Mouse (Mus musculus) G1E-ER4 (cell line): ENCODE data around the gene Cebpb. TPM values are rescaled to one million over a fixed set of nuclear protein-coding genes. Genes with fewer than 3 reads are reported as not detected.
A peak's percentile ranks its signal among the peaks of the same experiment; 100 is the strongest.

ENCODE experiments used
- GATA1 ChIP-seq: IDR thresholded peaks from one replicate; pipeline ENCODE4 v1.8.0; 2012; ENCODE audit warnings: low read length, inconsistent platforms
- polyA plus RNA-seq: library from polyadenylated mRNA; stranded (reverse); fragments of >175 nt; gene quantifications from 2 replicates; pipeline ENCODE4 v1.2.3, GENCODE M21; 2012

The Cebpb gene
- polyA plus RNA-seq, 1 experiment = 82.2 TPM

- no peak for TF ChIP-seq GATA1
Observed at GRCm38 (mm10) chr2:167660611-167660971, 28.1 kb upstream of the Cebpb start.

DNA sequence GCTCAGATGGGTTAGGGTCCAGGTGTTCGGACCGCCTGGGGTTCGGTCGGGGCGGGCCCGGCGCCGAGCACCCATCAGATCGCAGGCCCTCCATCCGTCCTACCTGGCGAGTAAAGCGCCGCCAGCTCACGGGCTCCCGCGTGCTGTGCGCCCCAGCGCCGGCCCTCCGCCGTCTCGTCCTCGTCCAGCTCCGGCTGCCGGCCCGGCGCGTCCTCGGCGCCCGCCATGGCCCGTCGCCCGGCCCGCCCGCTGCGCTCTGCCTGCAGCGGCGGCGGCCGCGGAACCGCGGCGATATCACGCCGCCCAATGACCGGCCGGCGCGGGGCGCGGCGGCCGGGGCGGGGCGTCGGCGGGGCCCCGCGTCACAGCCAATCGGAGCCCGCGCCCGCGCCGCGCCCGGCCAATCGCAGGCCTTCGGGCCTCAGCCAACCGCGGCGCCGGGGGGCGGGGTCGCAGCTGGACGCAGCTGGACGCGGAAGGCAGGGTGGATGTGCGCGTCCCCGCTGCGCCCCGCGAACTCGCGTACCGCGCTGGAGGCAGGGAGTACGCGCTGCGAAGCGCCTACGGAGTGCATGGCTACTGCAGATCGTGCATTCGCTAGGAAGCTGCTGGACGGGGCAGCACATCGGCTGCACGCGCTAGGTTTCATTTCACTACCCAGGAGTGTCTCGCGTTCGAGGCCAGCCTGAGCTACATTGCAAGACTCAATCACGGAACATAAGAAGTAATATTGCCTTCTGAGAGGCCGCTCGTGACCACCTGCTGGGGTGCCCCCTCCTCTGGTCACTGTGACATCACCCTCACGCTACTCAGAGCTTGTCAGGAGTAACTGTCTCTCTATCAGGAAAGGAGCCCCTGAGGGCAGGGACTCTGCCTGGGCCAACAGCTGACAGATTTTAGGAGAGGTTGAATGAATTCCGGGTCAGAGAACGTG is 27.2 kb upstream of the Cebpb start, which contains the start of gene Gm20431:
Gene Gm20431 (minus strand): TSS at position 227 of the 934 bp plus-strand sequence.
- no peak for TF ChIP-seq GATA1

GRCm38 (mm10) chr2:167662713-167663112 is 26.0 kb upstream of the Cebpb start:
- TF ChIP-seq GATA1 = no peak

DNA sequence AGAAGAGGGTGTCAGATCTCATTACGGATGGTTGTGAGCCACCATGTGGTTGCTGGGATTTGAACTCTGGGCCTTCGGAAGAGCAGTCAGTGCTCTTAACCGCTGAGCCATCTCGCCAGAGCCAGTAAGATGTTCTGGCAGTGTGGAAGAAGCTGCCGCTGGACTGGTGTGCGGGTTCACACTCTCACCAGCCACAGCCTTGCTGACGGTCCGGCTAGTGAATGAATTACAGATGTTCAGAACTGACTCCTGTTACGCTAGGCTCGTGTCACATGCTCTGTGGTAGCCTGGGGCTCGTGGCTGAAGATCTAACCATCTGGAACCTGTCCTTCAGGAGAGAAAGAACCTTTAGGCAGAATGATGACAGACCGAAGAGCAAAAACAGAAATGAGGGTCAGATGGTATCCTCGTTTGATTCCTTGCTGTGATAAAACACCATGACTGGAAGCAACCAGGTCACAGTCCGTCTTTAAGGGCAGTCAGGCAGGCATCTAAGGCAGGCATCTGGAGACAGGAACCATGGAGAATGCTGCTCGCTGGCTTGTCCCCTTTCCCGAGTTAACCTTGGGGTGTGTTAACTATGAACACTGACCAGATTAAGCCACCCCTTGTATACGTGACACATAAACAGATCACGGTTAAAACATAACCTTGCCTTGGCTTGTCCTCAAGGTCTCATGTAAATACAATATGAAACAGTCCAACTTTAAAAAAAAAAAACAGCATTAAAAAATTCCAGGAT is 22.6 kb upstream of the Cebpb start:
- no peak for TF ChIP-seq GATA1

GRCm38 (mm10) chr2:167668426-167668825 is 20.3 kb upstream of the Cebpb start:
- no peak for TF ChIP-seq GATA1

GRCm38 (mm10) chr2:167669398-167669797 is 19.3 kb upstream of the Cebpb start:
- no peak for TF ChIP-seq GATA1

- TF ChIP-seq GATA1 = no peak
Observed at GRCm38 (mm10) chr2:167671101-167671633, 17.5 kb upstream of the Cebpb start.

GRCm38 (mm10) chr2:167672212-167672685 is 16.5 kb upstream of the Cebpb start:
- peak; percentile 5 for TF ChIP-seq GATA1

- no peak for TF ChIP-seq GATA1
Observed at GRCm38 (mm10) chr2:167675120-167675909, 13.4 kb upstream of the Cebpb start.

GRCm38 (mm10) chr2:167678600-167678999 is 10.1 kb upstream of the Cebpb start:
- no peak for TF ChIP-seq GATA1

DNA sequence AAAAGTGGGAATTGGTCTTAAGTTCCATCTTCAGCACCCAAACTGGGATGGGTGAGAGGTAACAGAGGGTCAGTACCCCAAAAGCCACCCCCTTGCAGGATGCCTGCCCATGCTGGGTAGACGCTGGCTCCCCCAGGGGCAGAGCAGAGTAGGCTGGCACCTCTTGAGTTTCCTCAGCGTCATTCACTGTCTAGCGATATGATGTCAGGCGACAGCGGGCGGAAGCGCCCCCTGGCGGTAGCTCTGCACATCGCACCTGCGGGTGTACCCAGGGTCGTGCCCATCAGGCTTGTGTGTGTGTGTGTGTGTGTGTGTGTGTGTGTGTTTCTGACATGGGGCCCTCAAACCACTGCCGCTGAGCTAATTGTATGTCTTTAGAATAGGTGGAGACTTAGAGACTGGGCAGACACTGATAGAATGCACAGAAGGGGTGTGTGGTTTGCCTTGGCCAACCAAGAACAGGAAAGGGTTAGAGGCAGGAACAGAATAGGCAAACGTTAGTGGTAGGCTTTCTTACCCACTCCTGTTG is 8.7 kb upstream of the Cebpb start:
- TF ChIP-seq GATA1 = no peak

- TF ChIP-seq GATA1 = no peak
Observed at GRCm38 (mm10) chr2:167680657-167681056, 8.1 kb upstream of the Cebpb start.

DNA sequence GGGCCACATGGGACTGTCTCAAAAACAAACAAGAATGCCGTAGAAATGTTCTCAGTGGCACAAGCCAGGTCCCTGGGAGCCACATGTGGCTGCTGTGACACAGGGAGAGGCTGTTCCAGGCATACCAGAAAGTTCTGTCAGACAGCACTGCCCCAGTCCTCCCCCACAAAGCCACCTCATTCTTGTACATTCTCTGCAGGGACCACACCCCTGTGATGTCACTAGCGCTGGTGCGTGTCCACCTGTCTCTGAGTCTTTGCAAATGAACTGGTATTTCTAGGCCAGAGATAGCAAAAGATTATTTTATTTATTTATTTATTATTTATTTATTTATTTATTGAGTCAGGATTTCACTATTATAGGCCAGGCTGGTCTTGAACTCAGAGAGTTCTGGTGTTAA is 5.0 kb upstream of the Cebpb start:
- no peak for TF ChIP-seq GATA1

- no peak for TF ChIP-seq GATA1
Observed at GRCm38 (mm10) chr2:167685137-167685536, 3.6 kb upstream of the Cebpb start.

DNA sequence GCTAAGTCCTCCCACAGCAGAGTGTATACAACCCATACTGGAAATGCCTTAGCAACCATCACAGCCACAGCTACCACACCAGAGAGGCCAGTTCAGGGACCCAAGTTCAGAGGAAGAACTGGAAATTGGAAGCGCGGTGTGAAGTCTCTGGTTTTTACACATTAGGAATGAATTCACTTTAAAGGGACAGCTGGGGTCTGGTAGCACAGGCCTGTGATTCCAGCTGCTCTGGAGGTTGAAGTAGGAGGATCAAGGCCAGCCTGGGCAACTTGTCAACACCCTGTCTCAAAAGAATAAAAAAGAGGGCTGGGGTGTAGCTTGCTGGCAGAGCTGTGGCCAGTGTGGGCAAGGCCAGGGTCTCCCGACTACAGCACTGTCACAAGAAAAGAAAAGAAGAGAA is 2.9 kb upstream of the Cebpb start:
- TF ChIP-seq GATA1 = no peak
